Mouse (Mus musculus) CD8-positive naive resting alpha-beta T cell, adult 2 months (primary cell): Measurements from ENCODE around the gene Dync2h1.
"Not testable (repeated sequence)": the region's sequence is repeated elsewhere in the genome, so short reads cannot be mapped to it uniquely, and the experiment has no call there.

ENCODE experiments used
- DNase-seq, 2 experiments: peaks; one replicate each; pipeline ENCODE4 v3.0.0; 2022; ENCODE audit warnings: low read depth in 2 of 2, low spot score in 2 of 2

The Dync2h1 gene

DNA sequence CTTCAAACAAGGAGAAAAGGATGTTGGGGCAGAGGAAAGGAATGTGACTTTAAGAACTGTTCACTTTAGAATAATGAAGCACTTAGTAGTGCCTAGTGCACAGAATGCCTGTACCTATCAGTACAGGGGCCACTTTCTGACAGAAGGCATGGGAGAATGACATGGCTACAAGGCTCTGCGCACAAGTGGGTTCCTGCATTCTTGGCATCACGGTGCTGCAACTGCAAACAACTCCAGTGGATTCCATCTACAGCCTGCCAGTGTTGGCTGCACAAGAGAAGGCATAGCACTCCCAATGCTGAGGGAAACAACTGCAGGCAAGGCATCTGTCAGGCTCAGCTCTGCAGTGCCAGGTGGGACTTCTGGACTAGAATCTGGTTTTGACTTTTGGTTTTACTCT lies 151.7 kb downstream of the Dync2h1 start:
- DNase-seq: no peak

DNA sequence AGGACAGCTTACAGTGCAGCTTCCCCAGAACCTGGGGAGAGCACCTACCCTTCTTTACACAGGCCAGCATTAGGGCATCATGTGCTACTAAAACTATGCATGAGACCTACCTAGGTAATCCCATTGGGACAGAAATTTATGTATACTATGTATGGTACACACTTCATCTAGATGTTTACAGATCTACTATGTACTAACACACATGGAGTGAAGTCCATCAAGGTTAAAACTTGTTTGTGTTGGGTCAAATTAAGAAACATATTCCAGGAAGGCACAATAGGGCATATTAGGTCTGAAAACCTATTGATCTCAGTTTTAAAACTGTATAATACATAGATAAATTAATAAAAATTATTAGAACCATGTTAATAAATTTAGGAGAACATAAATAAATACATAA lies 168.6 kb downstream of the Dync2h1 start:
- DNase-seq: no peak

DNA sequence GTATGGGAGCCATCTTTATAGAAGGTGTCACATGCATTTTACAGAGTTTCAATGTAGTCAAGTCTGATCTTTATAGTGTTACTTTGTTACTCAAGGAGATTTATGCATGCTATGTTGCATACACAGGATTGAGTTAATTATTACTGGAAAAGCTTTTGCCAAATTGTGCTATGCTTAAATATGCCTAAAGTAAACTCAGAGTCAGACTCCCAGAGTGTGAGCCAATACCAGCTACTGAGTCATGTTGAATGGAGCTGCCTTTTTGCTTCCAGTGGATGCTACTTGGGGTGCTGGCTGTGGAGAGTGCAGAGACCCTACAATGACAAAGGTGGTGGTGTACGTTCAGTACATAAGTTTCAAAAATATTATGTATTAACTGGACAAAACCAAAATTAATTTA lies 169.5 kb downstream of the Dync2h1 start:
- no peak for DNase-seq

DNA sequence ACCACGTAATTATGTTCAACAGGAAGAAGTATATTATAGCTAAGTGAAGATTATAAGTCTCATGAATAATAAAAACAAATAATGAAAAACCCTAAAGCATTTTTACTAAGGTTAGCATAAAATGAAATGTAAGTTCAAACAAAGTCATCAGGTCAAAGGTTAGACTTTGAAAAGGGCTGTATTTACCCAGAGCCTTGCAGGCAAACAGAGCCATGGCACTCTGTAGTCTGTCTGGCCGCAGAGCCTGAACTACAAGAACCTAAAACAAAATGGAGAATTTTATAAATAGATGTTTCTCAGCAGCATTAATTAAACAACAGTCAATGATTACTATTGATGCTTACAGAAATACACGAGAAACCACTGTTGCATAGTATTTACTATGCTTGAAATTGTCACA lies 174.5 kb downstream of the Dync2h1 start:
- DNase-seq: no peak

DNA sequence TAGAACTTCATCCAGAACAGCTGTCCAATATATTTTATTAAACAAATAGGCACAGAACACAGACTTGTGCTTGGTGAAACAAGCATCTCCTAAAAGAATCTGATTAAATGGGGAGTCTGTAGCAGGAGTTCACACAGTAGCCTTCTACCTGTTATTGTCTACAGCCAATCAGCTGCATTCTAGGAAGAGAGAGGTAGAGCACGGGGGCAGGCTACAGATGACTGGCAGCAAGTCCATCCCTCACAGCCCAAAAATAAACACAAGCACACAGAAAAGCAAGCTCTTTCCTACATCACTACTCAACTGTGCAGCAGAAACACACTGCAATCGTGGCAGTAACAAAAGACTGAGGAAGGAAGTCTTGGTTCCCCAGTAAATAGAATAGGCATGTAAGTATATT lies 189.4 kb downstream of the Dync2h1 start:
- no peak for DNase-seq

DNA sequence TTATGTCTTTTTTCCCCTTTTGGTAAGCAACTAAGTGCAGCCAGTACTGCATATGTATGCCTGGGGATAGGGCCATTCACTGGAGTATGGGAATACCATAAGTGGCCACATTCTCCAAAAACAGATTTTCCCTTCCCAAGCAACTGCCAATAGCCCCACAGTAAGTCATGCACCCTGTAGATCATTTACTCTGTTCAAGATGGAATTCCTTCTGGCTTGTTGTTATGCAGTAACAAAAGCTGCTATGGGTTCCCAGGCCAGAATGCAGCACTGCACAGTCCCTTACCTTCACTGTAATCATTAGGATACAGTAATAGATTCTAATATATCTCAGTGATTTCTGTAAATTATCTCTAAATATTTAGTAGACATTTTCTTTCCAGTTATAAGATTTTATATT lies 190.0 kb downstream of the Dync2h1 start:
- DNase-seq: no peak

DNA sequence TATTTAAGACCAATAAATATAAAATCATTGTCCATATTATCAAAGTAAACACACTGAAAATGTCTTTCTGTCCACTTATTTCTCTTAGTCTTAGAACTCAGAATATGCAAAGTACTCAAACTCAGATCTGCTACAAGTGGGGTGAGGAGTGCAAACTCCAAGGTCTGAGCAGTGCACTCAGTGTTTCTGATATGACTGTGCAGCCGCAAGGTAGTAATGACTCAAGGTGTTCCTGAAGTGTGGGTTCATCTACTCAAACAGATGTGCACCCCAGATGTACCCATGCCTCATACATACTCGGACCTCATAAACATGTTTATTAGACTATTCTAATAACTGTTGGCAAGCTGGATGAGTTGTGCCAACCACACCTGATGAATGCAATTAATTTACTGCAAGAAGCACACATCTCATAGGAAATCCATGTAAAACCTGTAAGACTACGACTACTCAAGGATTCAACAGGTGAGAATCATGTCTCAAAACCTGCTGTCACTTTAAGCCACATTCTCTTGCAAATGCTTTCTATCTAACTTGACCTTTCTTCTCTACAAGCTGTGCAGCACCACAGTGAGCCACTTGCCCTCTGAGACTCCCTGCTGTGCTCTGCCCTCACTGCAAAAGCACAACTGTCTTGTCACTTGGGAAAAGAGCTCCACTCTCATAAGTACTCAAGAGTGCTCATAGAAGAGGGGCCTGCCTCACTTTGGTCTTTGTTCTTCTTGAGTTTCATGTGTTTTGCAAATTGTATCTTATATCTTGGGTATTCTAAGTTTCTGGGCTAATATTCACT lies 195.2 kb downstream of the Dync2h1 start:
- DNase-seq: no peak

DNA sequence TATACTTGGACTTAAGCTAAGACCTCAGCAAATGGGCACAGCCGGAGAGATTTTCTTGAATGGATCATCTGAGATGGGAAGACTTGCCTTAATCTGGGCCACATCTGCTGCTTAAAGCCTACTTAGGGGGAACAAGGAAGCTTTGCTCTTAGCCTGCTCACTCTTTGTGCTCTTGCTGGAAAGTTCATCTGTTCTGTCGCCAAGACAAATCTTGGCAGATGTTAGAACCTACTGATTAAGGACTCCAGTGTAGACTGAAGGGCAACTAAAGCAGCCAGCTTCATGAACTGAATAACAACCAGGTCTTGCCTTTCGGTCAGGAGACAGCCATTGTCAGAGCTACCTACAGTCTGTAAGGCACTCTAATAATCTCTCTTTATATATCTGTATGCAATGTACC lies 198.1 kb downstream of the Dync2h1 start:
- DNase-seq: no peak

DNA sequence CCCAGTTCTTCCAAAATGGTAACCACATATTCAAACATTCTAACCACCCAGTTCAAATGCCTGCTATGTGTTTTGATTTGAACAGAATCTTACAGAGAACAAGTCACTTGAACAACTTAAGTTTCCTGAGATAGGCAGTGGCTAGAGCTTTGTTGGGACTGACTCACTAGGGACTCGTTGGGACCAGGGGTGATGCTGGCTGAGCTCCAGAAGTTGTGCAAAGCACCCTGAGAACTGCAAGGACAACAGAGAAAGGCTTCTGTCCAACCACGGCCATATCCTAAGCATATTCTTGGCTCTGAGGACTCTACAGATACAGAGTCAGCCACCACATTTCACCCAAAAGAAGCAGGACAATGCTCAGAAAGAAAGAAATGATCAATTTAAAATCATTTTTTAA lies 215.1 kb downstream of the Dync2h1 start:
- no peak for DNase-seq

DNA sequence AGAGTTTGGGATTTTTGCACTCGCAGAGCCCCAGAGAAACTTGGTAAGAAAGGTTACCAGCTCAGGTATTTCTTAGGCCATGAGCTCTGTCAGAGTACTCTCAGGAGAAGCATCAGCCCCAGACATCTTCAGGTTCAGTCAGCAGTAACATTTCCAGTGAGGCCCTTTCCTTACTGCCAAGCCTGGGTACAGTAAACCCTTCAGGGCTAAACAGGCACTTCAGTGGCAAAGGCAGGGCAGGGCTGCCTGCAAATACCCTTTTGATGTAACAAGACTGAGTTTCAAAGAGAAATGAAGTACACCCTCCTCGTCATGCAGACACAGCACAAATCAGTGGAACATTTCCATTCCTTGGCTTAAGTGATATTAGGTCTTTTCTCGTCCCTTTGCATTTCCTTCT lies 219.2 kb downstream of the Dync2h1 start:
- no peak for DNase-seq

DNA sequence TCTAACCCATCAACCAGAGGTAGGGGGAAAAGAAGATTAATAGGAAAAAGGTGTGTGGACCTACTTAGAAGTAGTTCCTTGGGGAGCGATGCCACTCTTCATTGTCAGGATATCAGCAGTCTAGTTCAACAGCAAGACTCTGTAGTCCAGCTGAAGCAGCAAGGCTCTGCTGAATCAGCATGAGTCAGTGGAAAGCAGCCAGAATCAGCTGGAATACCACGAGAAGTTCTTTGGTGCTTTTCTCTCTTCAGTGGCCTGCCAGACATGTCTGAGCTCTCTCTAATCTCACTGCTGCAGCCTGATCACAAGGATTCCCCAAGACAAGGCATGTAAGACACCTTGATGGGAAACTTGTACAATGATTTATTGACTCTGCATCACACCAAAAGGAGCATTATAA lies 225.9 kb downstream of the Dync2h1 start:
- DNase-seq: no peak

DNA sequence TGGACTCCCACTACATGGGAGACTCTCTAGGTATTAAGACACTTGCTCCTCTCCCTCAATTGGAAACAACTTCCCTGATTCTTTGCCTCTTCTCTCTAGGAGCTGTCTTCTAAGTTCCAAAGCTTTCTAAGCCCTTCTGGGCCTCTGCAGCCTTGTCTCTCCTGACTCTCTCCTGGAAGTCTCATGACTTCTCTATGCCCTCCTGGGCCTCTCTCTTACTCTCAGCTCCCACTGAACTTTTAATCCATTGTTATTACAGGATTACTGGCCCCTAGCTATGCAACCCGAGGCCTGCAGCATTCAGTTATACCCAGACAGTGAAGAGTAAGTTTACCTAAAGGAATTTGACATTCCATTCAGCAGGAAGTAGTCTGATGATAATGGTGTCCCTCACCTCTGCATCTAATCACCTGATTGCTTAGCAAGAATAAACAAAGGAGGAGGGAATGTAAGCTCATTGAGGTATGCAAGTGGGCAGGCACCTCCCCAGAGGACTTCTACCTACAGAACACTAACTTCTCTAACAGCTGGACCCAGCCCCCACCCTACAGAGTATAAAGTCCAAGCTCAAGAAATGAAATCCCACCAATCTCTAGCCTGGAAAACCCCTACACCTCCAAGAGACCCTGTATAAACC lies 256.7 kb downstream of the Dync2h1 start:
- no peak for DNase-seq

DNA sequence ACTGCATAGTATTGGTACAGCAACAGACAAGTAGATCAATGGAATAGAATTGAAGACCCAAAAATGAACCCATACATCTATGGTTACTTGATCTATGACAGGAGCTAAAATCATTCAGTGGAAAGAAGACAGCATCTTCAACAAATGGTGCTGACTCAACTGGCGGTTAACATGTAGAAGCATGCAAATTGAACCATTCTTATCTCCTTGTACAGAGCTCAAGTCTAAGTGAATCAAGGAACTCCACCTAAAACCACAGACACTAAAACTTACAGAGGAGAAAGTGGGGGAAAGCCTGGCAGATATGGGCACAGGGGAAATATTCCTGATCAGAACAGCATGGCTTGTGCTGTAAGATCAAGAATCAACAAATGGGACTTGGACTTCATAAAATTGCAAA lies 270.8 kb downstream of the Dync2h1 start:
- no peak for DNase-seq

DNA sequence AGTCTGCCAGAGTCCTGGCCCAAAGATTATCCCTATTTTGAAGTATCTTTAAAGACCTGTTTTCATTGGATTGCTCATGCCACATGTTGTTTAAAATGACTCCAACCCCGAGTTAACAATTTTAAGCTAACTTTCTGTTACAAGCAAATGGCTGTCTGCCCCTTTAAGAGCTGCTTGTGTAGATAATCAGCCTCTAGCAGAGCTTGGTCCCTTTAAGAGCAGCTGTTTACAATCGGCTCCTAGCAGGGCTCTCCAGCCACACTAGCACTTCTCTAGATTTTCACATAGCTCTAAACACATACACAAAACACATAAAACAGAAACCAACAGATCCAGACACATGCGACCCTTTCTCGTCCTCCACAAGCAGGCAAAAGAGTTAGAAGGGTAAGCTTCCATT lies 273.7 kb downstream of the Dync2h1 start:
- DNase-seq: not testable (repeated sequence)

DNA sequence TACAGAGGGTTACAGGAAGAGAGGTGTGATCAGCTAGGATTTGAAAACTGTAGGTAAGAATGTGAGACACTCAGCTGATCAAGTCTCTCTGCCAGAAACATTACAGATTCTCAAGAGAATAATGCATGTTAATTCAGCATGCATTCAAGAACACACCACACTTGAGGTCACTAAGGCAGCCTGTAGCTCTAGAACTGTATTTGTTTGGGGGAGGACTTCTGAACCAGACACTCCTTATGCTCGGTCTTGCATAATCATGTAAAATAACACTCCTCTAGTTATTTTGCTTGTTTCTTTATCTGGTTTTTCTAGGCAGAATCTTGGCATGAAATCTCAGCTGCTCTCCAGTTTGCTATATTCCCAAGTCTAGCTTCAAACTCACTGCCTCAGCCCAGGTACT lies 282.6 kb downstream of the Dync2h1 start:
- no peak for DNase-seq

DNA sequence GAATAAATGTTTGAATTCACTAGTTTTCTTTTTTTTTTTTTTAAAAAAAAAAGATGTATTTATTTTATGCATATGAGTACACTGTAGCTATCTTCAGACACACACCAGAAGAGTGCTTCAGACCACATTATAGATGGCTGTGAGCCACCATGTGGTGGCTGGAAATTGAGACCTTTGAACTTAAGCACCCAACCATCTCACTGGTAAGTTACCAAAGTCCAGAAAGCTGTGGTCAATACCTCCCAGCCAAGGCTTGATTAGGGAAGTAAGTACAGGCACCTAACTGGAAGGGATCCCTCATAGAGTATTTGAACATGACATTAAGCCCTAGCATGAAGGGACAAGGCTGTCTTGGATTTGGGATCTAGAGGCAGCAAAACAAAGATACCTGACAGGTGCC lies 292.9 kb downstream of the Dync2h1 start:
- no peak for DNase-seq

DNA sequence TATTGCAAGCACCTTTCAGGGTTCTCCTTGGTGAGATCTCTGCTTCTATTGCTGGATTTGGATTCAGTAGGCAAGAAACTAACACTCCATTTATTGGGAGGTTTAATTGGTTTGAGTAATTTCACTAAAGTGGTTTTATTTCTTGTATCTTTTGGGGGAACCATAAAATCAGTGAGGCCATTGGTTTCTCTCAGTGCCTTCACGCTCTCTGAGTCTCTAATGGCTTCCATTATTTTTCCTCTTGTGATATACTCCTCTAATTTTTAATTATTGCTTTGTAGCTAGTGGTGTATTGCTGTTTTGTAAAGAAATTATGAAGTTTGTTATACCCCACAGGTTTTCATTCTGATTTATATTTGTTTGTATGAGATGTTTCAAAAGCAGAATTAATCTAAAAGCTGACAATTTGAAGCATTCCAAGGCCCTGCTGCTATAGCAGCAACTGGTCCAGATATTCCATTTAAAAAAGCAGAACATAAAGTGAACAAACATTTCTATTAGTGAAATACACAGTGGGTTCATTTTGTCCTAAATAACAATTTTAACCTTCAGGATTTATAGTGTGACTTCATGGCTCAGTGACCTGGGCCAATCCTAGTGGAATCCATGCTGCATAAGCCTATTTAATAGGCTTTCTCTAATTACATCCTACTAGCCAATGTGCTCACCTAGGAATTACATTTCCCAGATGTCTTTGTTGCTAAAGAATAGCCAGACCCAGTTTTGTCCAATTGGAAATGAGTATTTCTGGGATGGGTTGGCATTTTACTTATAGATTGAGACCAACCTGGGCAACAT lies 302.9 kb downstream of the Dync2h1 start:
- DNase-seq: no peak
